Mouse (Mus musculus) liver, adult (tissue): ENCODE measurements around the gene Rab29.

Source experiments
- GATA4 ChIP-seq: IDR thresholded peaks from 2 replicates; pipeline ENCODE4 v1.6.1; 2014; ENCODE audit warnings: mild to moderate bottlenecking, low read length; ENCODE audit not compliant: insufficient replicate concordance

Rab29 gene

GRCm38 (mm10) chr1:131843758-131844157 is 23.3 kb upstream of the Rab29 start:
- no peak for TF ChIP-seq GATA4

DNA sequence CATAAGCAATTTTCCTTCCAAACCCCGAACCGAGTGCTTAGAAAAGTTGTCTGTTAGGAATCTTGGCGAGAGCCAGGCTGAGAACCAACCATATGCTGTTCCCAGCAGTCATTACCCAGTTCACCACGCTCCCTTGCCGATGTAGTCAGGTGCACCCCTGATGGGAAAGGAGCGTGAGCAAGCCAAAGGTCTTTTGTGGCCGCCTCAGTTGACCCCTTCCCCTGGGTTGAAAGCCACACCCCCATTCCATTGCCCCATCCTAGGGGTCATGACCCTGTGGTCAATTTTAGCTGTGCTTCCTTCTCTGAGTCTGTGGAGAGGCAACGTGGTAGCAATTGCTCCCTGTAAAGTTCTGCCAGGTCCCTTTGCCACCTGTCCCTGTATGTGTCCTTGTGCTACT is 22.1 kb upstream of the Rab29 start:
- TF ChIP-seq GATA4: no peak

DNA sequence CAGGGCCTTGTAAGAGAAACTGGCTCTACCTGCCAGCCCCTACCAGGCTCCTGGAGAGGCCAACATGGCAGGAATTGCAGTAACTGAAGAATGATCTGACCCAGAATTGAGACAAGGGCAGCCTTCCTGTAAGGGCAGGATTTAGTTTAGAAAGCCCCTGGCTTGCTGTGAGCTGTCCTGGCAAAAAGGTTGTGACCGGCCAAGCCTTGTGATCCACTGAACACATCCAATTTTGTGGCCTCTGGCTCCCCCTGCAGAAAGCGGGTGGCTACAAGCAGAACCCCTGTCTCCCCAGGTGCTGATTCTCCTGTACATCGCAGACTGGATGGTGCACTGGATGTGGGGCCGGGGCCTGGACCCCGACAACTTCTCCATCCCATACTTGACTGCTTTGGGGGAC is 20.8 kb upstream of the Rab29 start:
- TF ChIP-seq GATA4: no peak

- no peak for TF ChIP-seq GATA4
Observed at GRCm38 (mm10) chr1:131861811-131862210, 5.2 kb upstream of the Rab29 start.

DNA sequence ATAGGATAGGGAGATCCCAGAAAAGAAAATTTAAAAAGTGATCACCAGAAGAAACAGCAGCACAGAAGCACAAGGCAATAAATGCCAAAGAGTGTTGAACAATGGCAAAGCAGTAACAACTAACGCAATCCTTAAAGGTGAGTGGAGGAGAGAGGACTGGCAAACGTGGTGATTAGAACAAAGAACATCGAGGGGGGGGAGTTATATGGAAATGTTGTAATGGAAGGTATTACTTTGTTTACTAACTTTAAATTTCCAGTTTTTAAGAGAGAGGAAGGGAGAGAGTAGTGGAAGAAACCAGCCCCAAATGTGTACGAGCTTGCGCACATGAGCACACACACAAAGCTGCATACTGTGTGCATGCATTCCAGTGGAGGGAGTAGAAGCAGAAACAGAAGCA is 1.4 kb upstream of the Rab29 start:
- TF ChIP-seq GATA4: no peak

GRCm38 (mm10) chr1:131866304-131866999 is 572 bp upstream of the Rab29 start:
- no peak for TF ChIP-seq GATA4

DNA sequence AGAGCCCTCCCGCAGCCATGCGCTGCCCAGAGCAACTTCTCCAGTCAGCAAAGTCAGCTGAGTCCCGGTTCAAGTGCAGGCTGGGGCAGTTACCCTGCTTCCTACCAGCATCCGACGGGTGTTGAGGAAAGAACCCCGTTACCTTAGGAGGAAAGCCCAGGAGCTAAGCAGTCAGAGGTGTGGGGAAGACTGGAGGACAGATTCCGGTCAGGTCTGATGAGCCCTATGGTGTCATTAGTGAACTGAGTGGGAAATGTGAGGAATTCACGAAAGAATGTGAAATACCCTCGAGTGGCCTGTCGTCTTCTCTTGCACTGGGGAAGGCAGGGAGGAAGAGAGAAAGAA is 894 bp downstream of the Rab29 start:
- no peak for TF ChIP-seq GATA4

GRCm38 (mm10) chr1:131869561-131869960 is 2.5 kb downstream of the Rab29 start:
- no peak for TF ChIP-seq GATA4

- no peak for TF ChIP-seq GATA4
Observed at GRCm38 (mm10) chr1:131872856-131873255, 5.8 kb downstream of the Rab29 start.

DNA sequence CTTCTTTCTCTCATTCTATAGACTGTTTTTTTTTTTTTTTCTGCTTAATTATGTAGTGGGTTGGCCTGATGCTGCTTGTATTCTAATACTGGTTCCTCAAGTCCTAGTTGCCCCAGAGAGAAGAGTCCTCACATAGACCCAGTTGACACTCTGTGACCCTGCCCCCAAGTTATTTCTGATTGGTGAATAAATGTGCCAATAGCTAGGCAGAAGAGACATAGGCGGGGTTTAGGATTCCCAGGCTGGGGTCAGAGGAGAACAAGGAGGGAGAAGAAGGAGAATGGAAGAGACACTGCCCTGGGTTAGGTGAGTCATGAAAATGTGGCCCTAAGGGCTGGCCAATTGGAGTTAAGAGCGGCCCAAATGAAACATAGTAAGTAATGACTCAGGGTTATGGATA is 12.8 kb downstream of the Rab29 start:
- no peak for TF ChIP-seq GATA4

- TF ChIP-seq GATA4: no peak
Observed at GRCm38 (mm10) chr1:131882787-131883186, 15.8 kb downstream of the Rab29 start.

DNA sequence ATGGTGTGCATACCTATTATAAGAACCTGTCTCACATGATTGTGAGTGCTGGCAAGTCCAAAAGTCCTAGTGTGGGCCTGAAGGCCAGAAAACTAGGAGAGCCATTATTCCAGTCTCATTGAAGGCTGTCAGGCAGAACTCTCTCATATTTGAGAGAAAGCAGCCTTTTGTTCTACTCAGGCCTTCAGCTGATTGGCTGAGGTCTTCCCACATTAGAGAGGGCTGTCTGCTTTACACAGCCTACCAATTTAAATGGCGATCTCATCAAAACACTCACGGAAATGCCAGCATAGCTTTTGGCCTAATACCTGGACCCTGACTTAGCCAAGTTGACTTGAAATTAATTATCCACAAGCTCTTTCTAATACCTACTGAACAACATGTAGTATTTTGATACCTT is 19.1 kb downstream of the Rab29 start:
- TF ChIP-seq GATA4: no peak

GRCm38 (mm10) chr1:131886641-131887040 is 19.6 kb downstream of the Rab29 start:
- no peak for TF ChIP-seq GATA4

DNA sequence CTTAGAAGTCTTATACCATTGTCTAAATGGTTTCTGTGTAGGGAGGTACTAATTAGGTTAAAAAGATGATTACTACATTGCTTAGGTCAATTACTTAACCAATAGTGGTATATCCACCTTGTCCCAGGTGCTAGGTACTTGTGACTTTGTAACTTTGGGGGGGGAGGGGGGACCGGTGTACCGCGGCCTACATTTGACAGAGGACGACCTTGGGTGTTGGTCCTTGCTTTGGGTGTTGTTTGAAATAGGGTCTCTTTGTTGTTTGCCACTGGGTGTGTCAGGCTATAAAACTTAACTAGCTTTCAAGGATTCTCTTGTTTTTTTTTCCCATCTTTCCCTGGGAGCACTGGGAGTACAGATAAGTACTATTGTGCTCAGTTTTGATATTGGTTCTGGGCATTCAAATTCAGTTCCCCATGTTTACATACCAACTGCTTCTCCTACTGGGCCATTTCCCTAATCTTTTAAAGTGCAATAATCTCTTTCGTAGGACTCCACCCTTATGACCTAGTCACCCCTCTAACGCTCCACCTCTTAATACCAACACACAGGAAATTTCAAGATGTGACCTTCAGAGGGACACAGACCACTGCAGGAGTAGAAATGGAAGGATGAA is 23.1 kb downstream of the Rab29 start:
- no peak for TF ChIP-seq GATA4

DNA sequence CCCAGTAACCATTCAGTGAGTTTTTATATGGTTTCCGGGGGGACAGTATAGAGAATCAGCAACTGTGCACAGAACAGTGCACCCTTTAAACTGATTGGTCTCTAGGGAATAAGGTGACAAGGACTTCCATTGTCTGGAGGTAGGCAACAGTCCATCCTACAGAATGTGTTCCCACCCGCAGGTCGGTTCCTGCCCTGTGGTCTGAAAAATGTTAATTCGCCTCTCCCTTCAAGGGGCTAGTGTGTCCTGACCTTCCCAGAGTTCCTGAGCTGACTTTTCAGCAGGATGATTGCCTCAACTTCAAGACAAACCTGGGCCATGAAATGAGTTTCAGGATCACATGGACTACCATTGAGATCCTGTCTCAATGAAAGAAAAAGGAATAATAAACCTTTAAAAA is 24.4 kb downstream of the Rab29 start:
- no peak for TF ChIP-seq GATA4

DNA sequence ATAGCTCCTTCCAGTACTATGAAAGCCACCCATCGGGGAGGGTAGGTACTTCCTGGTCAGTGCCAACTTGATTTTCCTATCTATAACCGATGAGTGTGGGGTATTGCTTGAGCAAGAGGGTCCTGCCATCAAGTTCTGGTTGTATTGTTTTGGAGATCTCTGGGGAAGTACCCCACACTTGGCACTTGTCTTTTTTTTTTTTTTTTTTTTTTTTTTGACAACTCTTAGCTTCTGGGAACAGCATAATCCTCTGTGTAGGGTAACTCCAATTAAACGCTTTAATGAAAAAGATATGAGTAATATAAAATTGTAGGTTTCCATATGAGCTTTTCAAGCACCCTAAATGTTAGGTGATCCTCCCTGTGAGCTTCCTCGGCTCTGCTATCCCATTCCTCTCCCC is 35.7 kb downstream of the Rab29 start:
- TF ChIP-seq GATA4: no peak

DNA sequence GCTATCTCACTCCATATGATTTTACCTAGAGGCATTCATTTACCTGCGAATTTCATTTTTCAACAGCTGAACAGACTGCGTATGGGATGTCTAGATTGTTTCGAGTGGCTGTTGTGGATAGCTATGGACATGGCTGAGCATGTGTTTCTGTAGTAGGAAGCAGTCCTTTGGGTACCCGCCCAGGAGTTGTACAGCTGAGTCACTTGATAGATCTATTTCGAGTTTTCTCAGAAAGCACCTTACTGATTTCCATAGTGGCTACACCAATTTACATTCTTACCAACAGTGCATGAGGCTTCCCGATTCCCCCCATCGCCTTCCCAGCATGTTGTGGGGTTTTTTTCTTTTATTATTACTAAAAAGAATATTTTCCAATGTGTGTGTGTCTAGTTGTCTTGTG is 36.2 kb downstream of the Rab29 start:
- no peak for TF ChIP-seq GATA4
